Mouse (Mus musculus): ENCODE data around the gene Acad12.
A peak's percentile ranks its signal among the peaks of the same experiment; 100 is the strongest.

GRCm38 (mm10) chr5:121601547-121602299 lies 17.0 kb downstream of the Acad12 start:
- TF ChIP-seq CTCF (IDR thresholded peaks at IDR 0.05; ENCODE audit: low read depth, low read length): peak; percentile 99
- no peak for TF ChIP-seq POLR2A (IDR thresholded peaks at IDR 0.05; ENCODE audit: extremely low read depth, insufficient read depth, low read length)
